In the genomic region with DNA sequence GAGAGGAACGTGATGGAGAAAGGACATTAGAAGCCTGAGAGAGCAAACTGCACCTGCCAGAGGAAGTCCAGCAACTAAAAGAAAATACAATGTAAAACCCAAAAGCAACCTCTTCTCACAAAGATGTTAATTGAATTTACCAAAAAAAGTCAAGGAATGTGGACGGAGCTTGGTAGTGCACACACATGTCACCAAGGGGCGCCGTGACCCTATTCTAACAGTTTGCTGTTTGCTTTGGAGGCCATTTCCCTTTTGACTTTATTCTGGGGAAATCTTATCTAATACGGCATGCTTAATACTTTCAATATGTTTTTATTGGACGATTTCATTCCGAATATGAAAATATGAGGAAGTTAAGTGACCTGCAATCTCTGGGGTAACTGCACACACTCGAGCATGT, we compare ENCODE assay signal across 11 mouse cellular contexts. TPM values are rescaled to one million over a fixed set of nuclear protein-coding genes. Genes with fewer than 3 reads are reported as not detected.
A peak's percentile ranks its signal among the peaks of the same experiment; 100 is the strongest.
DNase-seq lines count a peak whose midpoint lies in the region; ATAC-seq and TF ChIP-seq lines count a peak whose summit lies in the region.
"Had no signal": no experiment of that assay in that cellular context is flagged by ENCODE, and none has a peak within 500 bp of the region (broad histone marks: within the 10 kb centered on the region; RNA-seq: fewer than 3 reads in every experiment).

No protein-coding gene starts in this region.

- no peak for ATAC-seq in liver, embryonic 14.5 days (ENCODE audit: insufficient read depth)
- ATAC-seq in Patski = no peak
- ATAC-seq in lung, postnatal 0 days = no peak
- no peak for ATAC-seq in forebrain, embryonic 14.5 days
- ATAC-seq: forebrain, embryonic 15.5 days had no signal

- no peak overlapping the region for H3K9ac ChIP-seq in liver, embryonic 14.5 days (replicated peaks)
- H3K9ac ChIP-seq in lung, postnatal 0 days (replicated peaks; ENCODE audit: low read depth) = no peak overlapping the region
- no peak overlapping the region for H3K9ac ChIP-seq in forebrain, embryonic 14.5 days (ENCODE audit: low read length)
- H3K9ac ChIP-seq: forebrain, embryonic 15.5 days had no signal

- no peak overlapping the region for H3K4me3 ChIP-seq in liver, embryonic 14.5 days (ENCODE audit: insufficient read depth in 1 of 2, low read depth in 2 of 2, low read length in 2 of 2)
- no peak overlapping the region for H3K4me3 ChIP-seq in lung, postnatal 0 days (ENCODE audit: low read depth, low read length)
- H3K4me3 ChIP-seq in forebrain, embryonic 14.5 days (ENCODE audit: low read depth, low read length) = no peak overlapping the region
- H3K4me3 ChIP-seq: forebrain, embryonic 15.5 days; megakaryocyte, embryonic 14.5 days had no signal

- peaks cover 0 to 3% of the 10 kb centered on the region in 2 experiments; a peak in 2 of 4 replicates for H3K4me1 ChIP-seq in liver, embryonic 14.5 days (replicated peaks; ENCODE audit: control insufficient read depth in 2 of 2, insufficient read depth in 2 of 2, low read length in 1 of 2)
- H3K4me1 ChIP-seq in lung, postnatal 0 days (ENCODE audit: insufficient read depth, low read depth, low read length) = no peaks in the 10 kb centered on the region
- H3K4me1 ChIP-seq in forebrain, embryonic 14.5 days (ENCODE audit: control insufficient read depth, insufficient read depth, low read length) = no peaks in the 10 kb centered on the region
- H3K4me1 ChIP-seq: forebrain, embryonic 15.5 days had no signal

- no peaks in the 10 kb centered on the region for H3K36me3 ChIP-seq in liver, embryonic 14.5 days (replicated peaks; ENCODE audit: control insufficient read depth, insufficient read depth, low read depth)
- H3K36me3 ChIP-seq in lung, postnatal 0 days (ENCODE audit: insufficient read depth, low read length) = peaks cover 26% of the 10 kb centered on the region; the same call in 1 of the 2 replicates
- peaks cover 18% of the 10 kb centered on the region for H3K36me3 ChIP-seq in forebrain, embryonic 14.5 days (ENCODE audit: control insufficient read depth, insufficient read depth, low read length)
- H3K36me3 ChIP-seq: G1E had no signal

- peak; percentile 36 for DNase-seq in gastrocnemius, postnatal 10 days
- DNase-seq in gastrocnemius, adult 18-20 months (ENCODE audit: low spot score) = no peak
- DNase-seq in liver, embryonic 14.5 days (ENCODE audit: low read depth in 3 of 3, low spot score in 3 of 3) = no peak
- DNase-seq in liver (no peak), Patski (ENCODE audit: low read depth, low spot score) (no peak)
- DNase-seq in lung, postnatal 0 days (ENCODE audit: low spot score) = peak; percentile 34
- no peak for DNase-seq in left cerebral cortex, adult 18-20 months (ENCODE audit: low spot score in 2 of 2)
- DNase-seq in forebrain, embryonic 14.5 days (ENCODE audit: low spot score) = no peak

- no peak for TF ChIP-seq EP300 in liver, embryonic 14.5 days (IDR thresholded peaks at IDR 0.05; ENCODE audit: low read depth)
- TF ChIP-seq EP300 in lung, postnatal 0 days (IDR thresholded peaks at IDR 0.05) = no peak

- in situ Hi-C loops in Patski (cut with MboI; ENCODE audit: low pct_unique_long_range_greater_than_20kb) = no loop called here

- POLR2A ChIA-PET in Patski (lab: Charles Lee) = no interaction called here

- CTCF ChIA-PET in Patski (lab: Charles Lee) = interaction anchor here (0.7 to 1.6 kb wide), 2 partner anchors 160 to 202 kb away, joined by 3 read pairs; no protein-coding TSS in a partner anchor

- peak; percentile 22; the same call in 1 of the 2 replicates for TF ChIP-seq CTCF in liver, embryonic 14.5 days (IDR thresholded peaks at IDR 0.05; ENCODE audit: low read depth)
- TF ChIP-seq CTCF in Patski (IDR thresholded peaks at IDR 0.05) = peak; percentile 51
- TF ChIP-seq CTCF in lung, postnatal 0 days (IDR thresholded peaks at IDR 0.05) = peak; percentile 62

- H3K27me3 ChIP-seq in liver, embryonic 14.5 days (ENCODE audit: control insufficient read depth, insufficient read depth, low read length) = no peaks in the 10 kb centered on the region
- H3K27me3 ChIP-seq in Patski = no peaks in the 10 kb centered on the region
- H3K27me3 ChIP-seq in lung, postnatal 0 days (replicated peaks; ENCODE audit: insufficient read depth, low read length) = no peaks in the 10 kb centered on the region
- no peaks in the 10 kb centered on the region for H3K27me3 ChIP-seq in forebrain, embryonic 14.5 days (replicated peaks; ENCODE audit: control insufficient read depth, insufficient read depth, low read length)
- H3K27me3 ChIP-seq: forebrain, embryonic 15.5 days; megakaryocyte, embryonic 14.5 days had no signal

- no peaks in the 10 kb centered on the region for H3K9me3 ChIP-seq in liver, embryonic 14.5 days (ENCODE audit: control insufficient read depth, low read length)
- H3K9me3 ChIP-seq in lung, postnatal 0 days (ENCODE audit: low read length) = no peaks in the 10 kb centered on the region
- no peaks in the 10 kb centered on the region for H3K9me3 ChIP-seq in forebrain, embryonic 14.5 days (replicated peaks; ENCODE audit: control insufficient read depth, low read length)
- H3K9me3 ChIP-seq: forebrain, embryonic 15.5 days; G1E; megakaryocyte, embryonic 14.5 days had no signal

- H3K4me2 ChIP-seq in liver, embryonic 14.5 days (ENCODE audit: low read depth) = no peak overlapping the region
- no peak overlapping the region for H3K4me2 ChIP-seq in lung, postnatal 0 days (replicated peaks; ENCODE audit: low read depth, low read length)
- H3K4me2 ChIP-seq in forebrain, embryonic 14.5 days (ENCODE audit: low read length) = no peak overlapping the region
- H3K4me2 ChIP-seq: forebrain, embryonic 15.5 days had no signal

- no peak overlapping the region for H3K27ac ChIP-seq in liver, embryonic 14.5 days
- H3K27ac ChIP-seq in lung, postnatal 0 days (ENCODE audit: low read length) = no peak overlapping the region
- H3K27ac ChIP-seq in forebrain, embryonic 14.5 days (ENCODE audit: low read depth, low read length) = no peak overlapping the region
- H3K27ac ChIP-seq: forebrain, embryonic 15.5 days had no signal

- 73% methylated on average over 8 of the region's 8 CpGs for WGBS in liver, embryonic 14.5 days (ENCODE audit: insufficient replicate concordance)
- WGBS in lung, postnatal 0 days = 67% methylated on average over 8 of the region's 8 CpGs
- WGBS in forebrain, embryonic 14.5 days = 91% methylated on average over 8 of the region's 8 CpGs

RNA-seq across cellular contexts. Expression of gene Esd, which starts 56.7 kb away (rescaled TPM):
- 100 to 1,000 TPM in 1 of 2 experiments, 10 to 100 TPM in 1; 99.5 to 108 TPM for total RNA-seq in gastrocnemius, postnatal 10 days (2021)
- total RNA-seq in gastrocnemius, adult 18-20 months (2021) = 10 to 100 TPM; 65.0 to 66.1 TPM
- 89.1 and 101 TPM in 2 replicates for polyA plus RNA-seq in liver, embryonic 14.5 days (2012; rRNA removed)
- 220 and 227 TPM in 2 replicates for polyA plus RNA-seq in liver, embryonic 14.5 days (2014; fragmentation: Nextera tagmentation; extraction: Ambion mirVana)
- polyA plus RNA-seq in Patski (2021) = 242 TPM
- polyA plus RNA-seq in lung, postnatal 0 days (2015; fragmentation: Nextera tagmentation; extraction: Ambion mirVana) = 229 and 261 TPM in 2 replicates
- total RNA-seq in left cerebral cortex, adult 18-20 months (2021) = 10 to 100 TPM; 85.5 to 88.9 TPM
- polyA plus RNA-seq in forebrain, embryonic 14.5 days (2014; fragmentation: Nextera tagmentation; extraction: Ambion mirVana) = 336 and 355 TPM in 2 replicates

Comparison
In these comparisons a context has a peak if more than half of its experiments do, and no peak if none do; other contexts are left out.
1. DNase-seq: peak in gastrocnemius, postnatal 10 days (single experiment) and lung, postnatal 0 days (single experiment); none in gastrocnemius, adult 18-20 months (single experiment), liver, embryonic 14.5 days (0 of 3), liver (single experiment), Patski (single experiment), left cerebral cortex, adult 18-20 months (0 of 2) and forebrain, embryonic 14.5 days (single experiment).
2. Peak in every context shown above with its lines, with median percentiles within 50 percentile points of each other: CTCF ChIP-seq.